Mouse (Mus musculus) intestine, embryonic 15.5 days (tissue): ENCODE measurements at regions not wholly inside any gene's neighbourhood (a gene's known extent, or its start where the extent isn't known, plus 50 kb on each side); places are given as distances from the start of the nearest gene placed in this dataset.
"Not testable (repeated sequence)": the region's sequence is repeated elsewhere in the genome, so short reads cannot be mapped to it uniquely, and the experiment has no call there.

Source experiments
- ATAC-seq: fragments of 200-750 bp; cut with Nextera tagmentation; 2 replicates; pipeline ENCODE4 v1.8.0; 2017; ENCODE audit warnings: moderate TSS enrichment, moderate library complexity
- H3K27ac ChIP-seq: fragments of 300-500 bp; sonication (generic); 2 replicates; pipeline ENCODE4 v1.5.1; 2015; ENCODE audit warnings: mild to moderate bottlenecking, inconsistent platforms
- H3K27me3 ChIP-seq: fragments of 300-500 bp; sonication (generic); replicated peaks from 2 replicates; pipeline ENCODE4 v1.6.1; 2015; ENCODE audit warnings: inconsistent platforms
- H3K36me3 ChIP-seq: fragments of 300-500 bp; sonication (generic); 2 replicates; pipeline ENCODE4 v1.6.1; 2015; ENCODE audit warnings: inconsistent platforms
- H3K4me1 ChIP-seq: fragments of 300-500 bp; sonication (generic); replicated peaks from 2 replicates; pipeline ENCODE4 v1.6.1; 2015; ENCODE audit warnings: inconsistent platforms
- H3K4me2 ChIP-seq: fragments of 300-500 bp; sonication (generic); replicated peaks from 2 replicates; pipeline ENCODE4 v1.6.1; 2015; ENCODE audit warnings: mild to moderate bottlenecking, inconsistent platforms
- H3K4me3 ChIP-seq: fragments of 300-500 bp; sonication (generic); replicated peaks from 2 replicates; pipeline ENCODE4 v1.5.1; 2015; ENCODE audit warnings: inconsistent platforms
- H3K9ac ChIP-seq: fragments of 300-500 bp; sonication (generic); 2 replicates; pipeline ENCODE4 v1.6.1; 2015; ENCODE audit warnings: inconsistent platforms
- H3K9me3 ChIP-seq: fragments of 300-500 bp; sonication (generic); 2 replicates; pipeline ENCODE4 v1.6.1; 2016; ENCODE audit warnings: inconsistent platforms
- WGBS: fragments of 180-500 bp; shearing (Covaris S2); methylation state at CpG from one replicate; pipeline ENCODE4 v1.1.7; 2015; 5-methylcytosine and 5-hydroxymethylcytosine counted together

DNA sequence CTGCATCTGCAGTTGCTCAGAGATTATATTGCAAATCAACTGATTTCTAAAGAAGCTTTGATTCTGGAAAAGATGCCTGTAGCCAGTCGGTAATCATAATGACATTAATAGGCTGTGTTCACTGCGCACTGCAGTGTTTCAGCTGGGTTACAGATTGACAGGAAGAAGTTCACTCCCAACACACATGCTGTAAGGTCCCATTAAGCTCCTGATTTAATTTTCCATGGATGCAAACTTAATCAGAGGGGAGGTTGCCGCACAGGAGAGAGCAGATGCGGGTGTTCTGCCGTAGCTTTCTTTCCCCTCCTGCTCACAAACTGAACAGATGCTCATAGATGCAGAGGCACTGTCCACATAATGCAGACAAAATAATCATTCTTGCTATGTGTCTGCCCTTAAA lies 284.0 kb downstream of the Adgb start:
- no peak overlapping the region for H3K9ac ChIP-seq
- no peak overlapping the region for H3K4me3 ChIP-seq
- H3K9me3 ChIP-seq, result no peaks in the 10 kb centered on the region
- no peak overlapping the region for H3K4me2 ChIP-seq
- H3K27ac ChIP-seq, result no peak overlapping the region
- H3K4me1 ChIP-seq, result no peaks in the 10 kb centered on the region
- no peaks in the 10 kb centered on the region for H3K36me3 ChIP-seq
- H3K27me3 ChIP-seq, result no peaks in the 10 kb centered on the region
- WGBS, result 80% methylated on average over 5 of the region's 5 CpGs
- 0 out of 2 replicates have a peak, but pooled peaks have one; percentile 39 for ATAC-seq

DNA sequence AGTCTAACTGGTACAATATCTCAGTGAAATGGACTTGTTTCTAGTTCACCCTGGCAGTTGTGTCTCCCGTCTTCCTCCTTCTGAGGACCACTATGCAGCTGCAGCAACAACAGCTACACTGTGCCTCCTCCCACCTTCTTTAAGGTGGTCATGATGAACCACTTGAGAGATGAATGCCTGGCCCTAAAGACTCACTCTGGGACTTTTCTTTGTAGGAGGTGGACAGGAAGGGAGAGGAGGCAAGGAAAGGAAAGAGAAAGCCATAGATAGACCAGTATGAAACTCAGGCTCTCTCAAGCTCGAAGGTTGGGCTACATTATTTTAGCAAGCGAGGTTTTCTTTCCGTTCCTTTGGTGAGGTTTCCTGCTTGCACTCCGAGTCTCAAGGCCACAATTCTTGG lies 285.4 kb downstream of the Adgb start:
- Histone ChIP-seq H3K4me3 (no peak overlapping the region), H3K36me3 (no peaks in the 10 kb centered on the region), H3K4me2 (no peak overlapping the region), H3K9me3 (no peaks in the 10 kb centered on the region), H3K9ac (no peak overlapping the region), H3K4me1 (no peaks in the 10 kb centered on the region), H3K27me3 (no peaks in the 10 kb centered on the region), H3K27ac (no peak overlapping the region)
- no peak for ATAC-seq
- 87% methylated on average over 5 of the region's 5 CpGs for WGBS

DNA sequence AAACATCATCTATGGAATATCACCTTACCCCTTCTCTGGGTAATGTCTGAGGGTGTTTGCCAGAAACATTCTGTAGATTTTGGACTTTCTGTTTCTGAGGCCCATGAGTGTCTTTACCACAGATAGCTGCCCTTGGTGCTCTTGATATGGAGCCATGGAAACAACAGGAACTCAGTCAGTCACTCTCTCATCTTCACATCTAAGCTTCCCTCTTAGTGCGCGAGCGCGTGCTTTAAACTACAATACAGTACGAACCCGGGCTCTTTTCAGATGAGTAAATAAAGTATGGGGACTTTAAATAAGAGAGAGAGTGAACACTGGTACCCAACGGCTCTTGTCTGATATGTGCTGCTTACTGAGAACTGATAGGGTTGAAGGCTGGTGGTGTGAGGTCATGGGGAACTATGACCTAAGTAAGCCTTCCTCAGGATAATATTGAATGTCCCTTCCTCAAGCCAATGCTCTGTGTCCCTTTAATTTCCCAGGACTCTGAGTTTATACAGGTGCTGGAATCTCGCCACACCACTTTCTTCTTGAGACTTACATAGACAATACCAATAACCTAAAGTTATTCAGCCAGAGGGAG lies 284.5 kb upstream of the Stxbp5 start:
- H3K4me2 ChIP-seq, result no peak overlapping the region
- no peaks in the 10 kb centered on the region for H3K9me3 ChIP-seq
- H3K36me3 ChIP-seq, result no peaks in the 10 kb centered on the region
- no peak overlapping the region for H3K4me3 ChIP-seq
- H3K27me3 ChIP-seq, result no peaks in the 10 kb centered on the region
- H3K27ac ChIP-seq, result no peak overlapping the region
- no peak overlapping the region for H3K9ac ChIP-seq
- WGBS, result 87% methylated on average over 8 of the region's 8 CpGs
- H3K4me1 ChIP-seq, result no peaks in the 10 kb centered on the region
- ATAC-seq, result no peak

DNA sequence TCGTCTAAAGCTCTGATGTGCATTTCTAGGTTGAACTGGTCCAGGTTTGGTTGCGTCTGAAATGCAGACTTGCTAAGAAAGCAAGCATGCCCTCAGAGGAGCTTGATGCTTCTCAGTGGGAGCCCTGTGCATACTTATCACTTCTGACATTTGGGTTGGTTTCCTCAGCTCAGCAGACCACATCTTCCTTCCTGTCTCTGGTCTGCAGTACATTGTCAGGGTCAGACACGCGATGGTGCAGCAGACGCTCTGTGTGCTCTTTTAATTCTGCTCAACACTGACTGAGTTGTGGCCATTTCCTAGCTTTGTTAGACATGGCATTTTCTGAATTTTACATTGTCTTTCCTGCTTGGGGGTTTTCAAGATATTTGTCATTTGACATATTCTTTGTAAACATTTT lies 283.5 kb upstream of the Stxbp5 start:
- Histone ChIP-seq H3K4me2 (no peak overlapping the region), H3K27ac (no peak overlapping the region), H3K27me3 (no peaks in the 10 kb centered on the region), H3K9me3 (no peaks in the 10 kb centered on the region), H3K4me3 (no peak overlapping the region), H3K4me1 (no peaks in the 10 kb centered on the region), H3K36me3 (no peaks in the 10 kb centered on the region), H3K9ac (no peak overlapping the region)
- ATAC-seq, result no peak
- 52% methylated on average over 5 of the region's 5 CpGs for WGBS

DNA sequence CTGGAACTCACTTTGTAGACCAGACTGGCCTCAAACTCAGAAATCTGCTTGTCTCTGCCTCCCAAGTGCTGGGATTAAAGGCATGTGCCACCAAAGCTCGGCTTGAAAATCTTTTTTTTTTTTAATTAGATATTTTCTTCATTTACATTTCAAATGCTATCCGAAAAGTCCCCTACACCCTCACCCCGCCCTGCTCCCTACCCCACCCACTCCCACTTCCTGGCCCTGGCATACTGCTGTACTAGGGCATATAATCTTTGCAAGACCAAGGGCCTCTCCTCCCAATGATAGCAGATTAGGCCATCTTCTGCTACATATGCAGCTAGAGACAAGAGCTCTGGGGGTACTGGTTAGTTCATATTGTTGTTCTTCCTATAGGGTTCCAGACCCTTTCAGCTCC lies 276.2 kb upstream of the Stxbp5 start:
- not testable (repeated sequence) for H3K4me2 ChIP-seq, H3K9me3 ChIP-seq, H3K9ac ChIP-seq, H3K4me1 ChIP-seq, H3K36me3 ChIP-seq, H3K4me3 ChIP-seq, H3K27me3 ChIP-seq, H3K27ac ChIP-seq, ATAC-seq
- 84% methylated on average over 3 of the region's 3 CpGs for WGBS
